Mouse (Mus musculus) intestine, postnatal 0 days (tissue): Measurements from ENCODE around the gene Atp5l. TPM values are rescaled to one million over a fixed set of nuclear protein-coding genes. Genes with fewer than 3 reads are reported as not detected.
"Not testable (repeated sequence)": the region's sequence is repeated elsewhere in the genome, so short reads cannot be mapped to it uniquely, and the experiment has no call there.

Experiments used
- ATAC-seq: fragments of 200-750 bp; cut with Nextera tagmentation; 2 replicates; pipeline ENCODE4 v1.8.0; 2017; ENCODE audit warnings: mild to moderate bottlenecking, moderate TSS enrichment, moderate library complexity
- H3K27ac ChIP-seq: fragments of 300-500 bp; sonication (generic); 2 replicates; pipeline ENCODE4 v1.5.1; 2014; ENCODE audit warnings: mild to moderate bottlenecking, low read depth, low read length, moderate library complexity
- H3K27me3 ChIP-seq: fragments of 300-500 bp; sonication (generic); replicated peaks from 2 replicates; pipeline ENCODE4 v1.6.1; 2014; ENCODE audit warnings: low read length, mixed read lengths; ENCODE audit not compliant: control insufficient read depth, insufficient read depth
- H3K36me3 ChIP-seq: fragments of 300-500 bp; sonication (generic); 2 replicates; pipeline ENCODE4 v1.6.1; 2014; ENCODE audit warnings: mild to moderate bottlenecking, moderate library complexity; ENCODE audit not compliant: control insufficient read depth, insufficient read depth
- H3K4me1 ChIP-seq: fragments of 300-500 bp; sonication (generic); replicated peaks from 2 replicates; pipeline ENCODE4 v1.6.1; 2014; ENCODE audit warnings: antibody characterized with exemption, low read length, mixed read lengths; ENCODE audit not compliant: control insufficient read depth, insufficient read depth
- H3K4me2 ChIP-seq: fragments of 300-500 bp; sonication (generic); replicated peaks from 2 replicates; pipeline ENCODE4 v1.6.1; 2014; ENCODE audit warnings: low read depth, mild to moderate bottlenecking, moderate library complexity
- H3K4me3 ChIP-seq: fragments of 300-500 bp; sonication (generic); 2 replicates; pipeline ENCODE4 v1.5.1; 2014; ENCODE audit warnings: low read depth, low read length
- H3K9ac ChIP-seq: fragments of 300-500 bp; sonication (generic); 2 replicates; pipeline ENCODE4 v1.6.1; 2014; ENCODE audit warnings: mild to moderate bottlenecking, low read depth, low read length
- H3K9me3 ChIP-seq: fragments of 300-500 bp; sonication (generic); 2 replicates; pipeline ENCODE4 v1.6.1; 2016; ENCODE audit warnings: mixed run types; ENCODE audit not compliant: control insufficient read depth
- CTCF ChIP-seq: sonication (generic); IDR thresholded peaks from 2 replicates; pipeline ENCODE4 v1.5.1; 2016; ENCODE audit warnings: low read depth, mild to moderate bottlenecking, control low read depth, antibody characterized with exemption, moderate library complexity
- WGBS: fragments of 180-500 bp; shearing (Covaris S2); extraction: QIAGEN DNeasy Blood & Tissue Kit; methylation state at CpG from one replicate; pipeline ENCODE4 v1.1.7; 2014; 5-methylcytosine and 5-hydroxymethylcytosine counted together
- polyA plus RNA-seq: library from polyadenylated mRNA; unstranded; fragments of >200 nt; fragmentation: Nextera tagmentation; extraction: Ambion mirVana; gene quantifications from 2 replicates; pipeline ENCODE4 v1.2.1, GENCODE M21; 2015

Gene Atp5l
- 1,311 and 1,336 TPM in 2 replicates for polyA plus RNA-seq

- Histone ChIP-seq H3K36me3 (peaks cover 3% of the 10 kb centered on the region; the same call in 1 of the 2 replicates), H3K4me3 (peak within 1 kb of the TSS; percentile 97), H3K4me2 (peak within 1 kb of the TSS; percentile 69), H3K4me1 (no peaks in the 10 kb centered on the region), H3K9ac (peak within 1 kb of the TSS; percentile 96), H3K9me3 (no peaks in the 10 kb centered on the region), H3K27me3 (no peaks in the 10 kb centered on the region), H3K27ac (peak within 1 kb of the TSS; percentile 94)
- under 1% methylated on average over 48 of the region's 48 CpGs for WGBS
- peak; percentile 83 for ATAC-seq
- no peak; the same call in 1 of the 2 replicates for TF ChIP-seq CTCF
Observed at GRCm38 (mm10) chr9:44920374-44921122, at the start of gene Atp5l. Gene Atp5l (minus strand): TSS chr9:44920742.

- WGBS: 60% methylated on average over 1 of the region's 1 CpGs
- H3K4me2 ChIP-seq: no peak overlapping the region
- TF ChIP-seq CTCF: peak; percentile 42
- no peak overlapping the region for H3K4me3 ChIP-seq
- no peak overlapping the region for H3K9ac ChIP-seq
- H3K36me3 ChIP-seq: no peaks in the 10 kb centered on the region
- H3K27me3 ChIP-seq: 0 out of 2 replicates have a peak, but pooled peaks cover 9% of the 10 kb centered on the region
- ATAC-seq: no peak
- H3K27ac ChIP-seq: no peak overlapping the region
- H3K9me3 ChIP-seq: no peaks in the 10 kb centered on the region
- peaks cover 4% of the 10 kb centered on the region; the same call in 1 of the 2 replicates for H3K4me1 ChIP-seq
Observed at GRCm38 (mm10) chr9:44969450-44969849, 48.9 kb upstream of the Atp5l start.

GRCm38 (mm10) chr9:44967763-44968162 lies 47.2 kb upstream of the Atp5l start:
- not testable (repeated sequence) for H3K27me3 ChIP-seq, H3K4me1 ChIP-seq, H3K4me2 ChIP-seq, H3K4me3 ChIP-seq, H3K36me3 ChIP-seq, H3K27ac ChIP-seq, H3K9me3 ChIP-seq, H3K9ac ChIP-seq, ATAC-seq
- WGBS: 78% methylated on average over 5 of the region's 5 CpGs

GRCm38 (mm10) chr9:44966815-44967242 lies 46.3 kb upstream of the Atp5l start:
- ATAC-seq: peak; percentile 44
- peaks cover 6% of the 10 kb centered on the region; the same call in 1 of the 2 replicates for H3K4me1 ChIP-seq
- H3K36me3 ChIP-seq: peaks cover 6% of the 10 kb centered on the region
- no peak overlapping the region for H3K27ac ChIP-seq
- no peak overlapping the region for H3K9ac ChIP-seq
- no peak overlapping the region for H3K4me3 ChIP-seq
- 21% methylated on average over 3 of the region's 3 CpGs for WGBS
- H3K4me2 ChIP-seq: no peak overlapping the region
- TF ChIP-seq CTCF: peak; percentile 89
- no peaks in the 10 kb centered on the region for H3K9me3 ChIP-seq
- H3K27me3 ChIP-seq: 0 out of 2 replicates have a peak, but pooled peaks cover 8% of the 10 kb centered on the region

GRCm38 (mm10) chr9:44965833-44966466 lies 45.4 kb upstream of the Atp5l start:
- Histone ChIP-seq H3K4me1 (peaks cover 6% of the 10 kb centered on the region; the same call in 1 of the 2 replicates), H3K9ac (0 out of 2 replicates have a peak overlapping the region, but pooled peaks have one; percentile 38), H3K27me3 (0 out of 2 replicates have a peak, but pooled peaks cover 4% of the 10 kb centered on the region), H3K36me3 (peaks cover 13% of the 10 kb centered on the region), H3K9me3 (no peaks in the 10 kb centered on the region), H3K4me2 (peak overlapping the region; percentile 76), H3K4me3 (peak overlapping the region; percentile 77), H3K27ac (peak overlapping the region; percentile 94)
- TF ChIP-seq CTCF: no peak
- whole genome bisulfite sequencing: 15% methylated on average over 10 of the region's 10 CpGs
- ATAC-seq: no peak
